Mouse (Mus musculus): ENCODE data around the gene Ina.

GRCm38 (mm10) chr19:46967861-46968260 is 46.6 kb upstream of the Ina start:
- TF ChIP-seq TAL1 (IDR thresholded peaks at IDR 0.05; ENCODE audit: low read length) (no peak), GATA1 (IDR thresholded peaks at IDR 0.05; ENCODE audit: low read length) (no peak)
